Mouse (Mus musculus): ENCODE data around the gene Cep112.

DNA sequence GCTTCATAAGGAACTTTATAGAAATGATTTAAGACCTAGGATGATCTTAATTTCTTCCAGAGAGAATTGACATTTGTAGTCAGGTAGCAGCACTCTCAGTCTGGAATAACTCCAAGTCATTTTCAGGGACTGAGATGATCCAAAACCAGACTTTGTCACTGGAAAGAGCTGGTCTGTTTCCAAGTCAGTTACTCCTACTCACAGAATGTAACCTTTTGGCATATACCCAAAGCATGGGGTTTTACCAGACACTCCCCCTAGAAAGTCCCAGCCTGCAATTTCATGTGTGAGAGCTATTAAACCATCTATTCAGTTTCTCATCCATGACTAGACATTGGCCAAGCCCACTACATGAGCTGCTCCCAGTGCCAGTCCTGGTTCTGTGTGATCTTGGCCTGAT lies 402.3 kb downstream of the Cep112 start:
- TF ChIP-seq CTCF (IDR thresholded peaks at IDR 0.05; ENCODE audit: borderline replicate concordance, insufficient read depth, low read depth, low read length) (no peak), POLR2A (IDR thresholded peaks at IDR 0.05; ENCODE audit: borderline replicate concordance, insufficient read depth, low read length) (no peak)

Data from cerebellum, adult 2 months (tissue).